Mouse (Mus musculus): ENCODE measurements around the gene Setx. TPM values are rescaled to one million over a fixed set of nuclear protein-coding genes. Genes with fewer than 3 reads are reported as not detected.

Gene Setx
- total RNA-seq, 2 experiments from 2014 or later: 26.7 to 122 TPM

DNA sequence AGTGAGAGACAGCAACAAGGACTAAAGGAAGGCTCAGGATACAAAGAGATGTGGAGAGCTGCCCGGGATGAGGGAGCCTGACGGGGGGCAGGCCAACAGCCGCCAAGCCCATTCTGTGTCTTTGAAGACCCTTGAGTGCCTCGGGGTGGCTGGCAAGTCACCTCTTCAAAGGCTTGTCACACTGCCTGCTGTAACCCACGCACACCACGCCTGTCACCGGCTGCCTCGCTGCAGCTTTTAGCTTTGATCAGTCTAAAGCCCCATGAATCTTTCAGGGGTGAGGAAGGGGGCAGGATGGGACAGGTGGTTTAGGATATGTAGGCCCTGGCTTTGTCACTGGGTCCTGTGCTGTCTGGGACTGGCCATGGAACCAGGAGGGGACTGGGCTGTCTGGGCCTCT lies 82.2 kb downstream of the Setx start:
- ATAC-seq (replicated peaks; ENCODE audit: poor library complexity, severe bottlenecking): no peak

GRCm38 (mm10) chr2:29216286-29217012 lies 92.5 kb downstream of the Setx start:
- no peak for ATAC-seq (replicated peaks; ENCODE audit: poor library complexity, severe bottlenecking)

GRCm38 (mm10) chr2:29217042-29217441 lies 93.1 kb downstream of the Setx start:
- no peak for ATAC-seq (replicated peaks; ENCODE audit: poor library complexity, severe bottlenecking)

- ATAC-seq (replicated peaks; ENCODE audit: poor library complexity, severe bottlenecking): 0 out of 2 replicates have a peak, but pooled peaks have one; percentile 20
These were observed 93.9 kb downstream of the Setx start for GRCm38 (mm10) chr2:29217897-29218296.

DNA sequence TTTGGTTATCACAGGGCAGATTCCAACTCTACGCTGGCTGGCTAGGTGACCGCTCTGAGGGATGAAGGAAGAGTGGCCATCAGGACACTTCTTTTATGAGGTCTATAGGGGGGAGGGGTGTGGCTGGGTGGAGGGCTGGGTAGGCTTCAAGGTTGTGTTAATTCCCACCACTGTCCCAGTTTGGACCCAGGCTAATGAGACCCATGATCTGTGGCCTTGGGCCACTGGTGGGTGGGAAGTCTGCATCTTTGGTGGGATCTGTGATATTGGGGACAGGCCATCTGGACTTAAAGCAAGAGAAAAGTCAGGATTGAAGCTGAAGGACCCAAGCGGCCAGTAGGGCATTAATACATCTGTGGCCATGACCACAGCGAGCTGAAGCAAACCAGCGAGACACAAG lies 94.8 kb downstream of the Setx start:
- ATAC-seq (replicated peaks; ENCODE audit: poor library complexity, severe bottlenecking): no peak

- ATAC-seq (replicated peaks; ENCODE audit: poor library complexity, severe bottlenecking): peak; percentile 55
These were observed 98.3 kb downstream of the Setx start for GRCm38 (mm10) chr2:29222302-29222701.

- no peak for ATAC-seq (replicated peaks; ENCODE audit: poor library complexity, severe bottlenecking)
These were observed 99.7 kb downstream of the Setx start for GRCm38 (mm10) chr2:29223591-29224262.

DNA sequence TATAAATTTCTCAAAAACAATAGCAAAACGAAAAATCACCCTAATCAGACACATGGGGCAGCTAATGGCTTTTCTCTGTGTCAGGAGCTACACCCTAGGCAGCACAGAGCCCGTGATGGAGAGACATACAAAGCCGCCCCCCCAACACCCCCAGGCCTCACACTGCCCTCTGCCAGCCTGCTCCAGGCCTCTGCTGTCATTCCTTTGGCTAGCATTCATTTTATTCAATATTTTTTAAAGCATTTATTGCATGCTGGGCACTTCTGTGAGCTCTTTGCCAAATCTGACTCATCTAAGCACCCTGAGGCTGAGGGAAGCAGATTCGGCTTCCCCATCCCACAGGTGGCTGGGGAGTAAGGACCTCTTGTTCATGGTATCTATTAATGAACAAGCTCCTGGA lies 102.7 kb downstream of the Setx start:
- no peak for ATAC-seq (replicated peaks; ENCODE audit: poor library complexity, severe bottlenecking)

DNA sequence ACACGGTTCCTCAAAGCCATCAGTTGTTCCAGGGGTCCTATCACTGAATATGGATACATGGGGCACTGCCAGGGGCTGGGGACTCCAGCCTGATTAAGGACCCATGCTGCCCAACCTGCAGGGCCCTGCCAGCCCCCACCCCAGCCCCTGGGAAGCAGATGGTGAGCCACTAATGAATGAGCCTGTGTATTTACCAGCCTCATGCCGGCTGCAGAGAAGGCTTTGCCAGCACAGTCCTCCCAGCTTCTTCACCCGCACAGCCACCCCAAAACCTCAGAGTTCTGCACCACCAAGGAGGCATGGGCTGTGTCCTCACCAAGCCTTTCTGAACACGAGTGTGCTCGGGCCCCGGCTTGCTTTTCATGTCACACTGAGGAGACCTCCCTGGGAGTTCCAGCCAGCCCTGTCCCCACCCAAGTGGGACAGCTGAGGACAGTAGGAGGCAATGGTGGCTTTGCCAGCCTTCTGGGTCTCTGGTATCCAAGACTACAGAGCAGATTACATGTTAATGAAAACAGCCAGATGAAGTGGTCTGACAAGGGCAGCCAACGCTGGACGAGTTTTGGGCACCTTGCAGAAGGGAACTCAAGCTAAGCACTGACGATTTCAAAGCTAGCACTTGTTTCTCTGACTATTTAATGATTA lies 106.3 kb downstream of the Setx start:
- no peak for ATAC-seq (replicated peaks; ENCODE audit: poor library complexity, severe bottlenecking)

Other genes with a start within 250 kb of the Setx start
- not detected in 2 replicates for gene Barhl1, start 207.5 kb upstream of the Setx start, total RNA-seq (2014; fragmentation: Nextera tagmentation)
- gene Barhl1, start 207.5 kb upstream of the Setx start, total RNA-seq (2017): not detected in 2 replicates
- gene Cfap77, start 69.1 kb upstream of the Setx start, total RNA-seq (2014; fragmentation: Nextera tagmentation): 3.2 TPM in 1 of 2 replicates, not detected in the other
- not detected in 2 replicates for gene Cfap77, start 69.1 kb upstream of the Setx start, total RNA-seq (2017)
- 11.9 and 26.9 TPM in 2 replicates for gene Ttf1, start 63.9 kb upstream of the Setx start, total RNA-seq (2014; fragmentation: Nextera tagmentation)
- 17.5 and 20.9 TPM in 2 replicates for gene Ttf1, start 63.9 kb upstream of the Setx start, total RNA-seq (2017)
- 10.4 and 13.9 TPM in 2 replicates for gene Ntng2, start 128.8 kb downstream of the Setx start, total RNA-seq (2014; fragmentation: Nextera tagmentation)
- 0.88 and 1.2 TPM in 2 replicates for gene Ntng2, start 128.8 kb downstream of the Setx start, total RNA-seq (2017)
- gene Med27, start 222.6 kb downstream of the Setx start, total RNA-seq (2014; fragmentation: Nextera tagmentation): 24.9 and 30.0 TPM in 2 replicates
- 8.9 and 11.5 TPM in 2 replicates for gene Med27, start 222.6 kb downstream of the Setx start, total RNA-seq (2017)